Mouse (Mus musculus) liver, adult 10 weeks (tissue): Measurements from ENCODE around the gene Psmd3. TPM values are rescaled to one million over a fixed set of nuclear protein-coding genes. Genes with fewer than 3 reads are reported as not detected.

Experiments
- polyA plus RNA-seq: library from polyadenylated mRNA; stranded (reverse); fragments of 350-450 nt; fragmentation: Illumina TruSeq; extraction: RNeasy Lipid Tissue Mini Kit (QIAGEN cat#74804); gene quantifications from one replicate; pipeline ENCODE4 v1.2.3, GENCODE M21; 2014; ENCODE audit warnings: low read depth, low replicate concordance

Psmd3 gene
- 16.6 TPM for polyA plus RNA-seq

GRCm38 (mm10) chr11:98681786-98682745 lies at the start of gene Psmd3:
Gene Psmd3, plus strand, starts transcription at chr11:98682554.

GRCm38 (mm10) chr11:98646459-98646858 lies 35.9 kb upstream of the Psmd3 start, which contains the start of gene Gsdma2:
Gene Gsdma2, plus strand, starts transcription at chr11:98646759.

GRCm38 (mm10) chr11:98664091-98664490 lies 18.3 kb upstream of the Psmd3 start, which contains the start of gene Gsdma:
Gene Gsdma, plus strand, starts transcription at chr11:98664351.

GRCm38 (mm10) chr11:98701213-98701670 lies 18.9 kb downstream of the Psmd3 start, which contains the start of gene Csf3:
Gene Csf3, plus strand, starts transcription at chr11:98701263.

GRCm38 (mm10) chr11:98729119-98729588 lies 46.8 kb downstream of the Psmd3 start, which contains the start of gene Med24:
Gene Med24, minus strand, starts transcription at chr11:98729435.

GRCm38 (mm10) chr11:98740393-98741050 lies 58.2 kb downstream of the Psmd3 start, which contains the start of gene Thra:
Gene Thra, plus strand, starts transcription at chr11:98740638.

Other genes with a start within 250 kb of the Psmd3 start
- gene Mien1, start 243.6 kb upstream of the Psmd3 start, polyA plus RNA-seq: 63.1 TPM
- gene Grb7, start 236.2 kb upstream of the Psmd3 start, polyA plus RNA-seq: 10.1 TPM
- 0.37 TPM for gene Ikzf3, start 136.5 kb upstream of the Psmd3 start, polyA plus RNA-seq
- 0.32 TPM for gene Zpbp2, start 131.5 kb upstream of the Psmd3 start, polyA plus RNA-seq
- 17.5 TPM for gene Ormdl3, start 95.2 kb upstream of the Psmd3 start, polyA plus RNA-seq
- not detected for gene Lrrc3c, start 84.3 kb upstream of the Psmd3 start, polyA plus RNA-seq
- not detected for gene Gm12355, start 56.9 kb upstream of the Psmd3 start, polyA plus RNA-seq
- not detected for gene Gsdma3, start 56.2 kb upstream of the Psmd3 start, polyA plus RNA-seq
- not detected for gene Gsdma2, start 35.8 kb upstream of the Psmd3 start, polyA plus RNA-seq
- gene Gsdma, start 18.2 kb upstream of the Psmd3 start, polyA plus RNA-seq: not detected
- not detected for gene Csf3, start 18.7 kb downstream of the Psmd3 start, polyA plus RNA-seq
- 2.0 TPM for gene Med24, start 46.9 kb downstream of the Psmd3 start, polyA plus RNA-seq
- 1.7 TPM for gene Thra, start 58.1 kb downstream of the Psmd3 start, polyA plus RNA-seq
- gene Nr1d1, start 92.8 kb downstream of the Psmd3 start, polyA plus RNA-seq: 8.0 TPM
- gene Msl1, start 113.0 kb downstream of the Psmd3 start, polyA plus RNA-seq: 35.5 TPM
- 8.3 TPM for gene Casc3, start 122.4 kb downstream of the Psmd3 start, polyA plus RNA-seq
- not detected for gene Rapgefl1, start 154.2 kb downstream of the Psmd3 start, polyA plus RNA-seq
- 4.0 TPM for gene Wipf2, start 181.1 kb downstream of the Psmd3 start, polyA plus RNA-seq
- 0.08 TPM for gene Cdc6, start 225.2 kb downstream of the Psmd3 start, polyA plus RNA-seq
- 1.1 TPM for gene Rara, start 245.3 kb downstream of the Psmd3 start, polyA plus RNA-seq